Mouse (Mus musculus): ENCODE data around the gene Drg1. TPM values are rescaled to one million over a fixed set of nuclear protein-coding genes. Genes with fewer than 3 reads are reported as not detected.
"Not testable (repeated sequence)": the region's sequence is repeated elsewhere in the genome, so short reads cannot be mapped to it uniquely, and the experiment has no call there.

Gene Drg1
- polyA plus RNA-seq, 1 experiment from 2014 or later: 245 TPM

GRCm38 (mm10) chr11:3173425-3174318 is 92.5 kb downstream of the Drg1 start:
- H3K27ac ChIP-seq (replicated peaks; ENCODE audit: low read depth, low read length); H3K4me1 ChIP-seq (ENCODE audit: control insufficient read depth, insufficient read depth, low read length); H3K4me2 ChIP-seq (ENCODE audit: low read depth, severe bottlenecking); H3K9ac ChIP-seq (ENCODE audit: low read length); H3K9me3 ChIP-seq (ENCODE audit: control insufficient read depth, low read length); H3K27me3 ChIP-seq (ENCODE audit: control insufficient read depth, insufficient read depth, low read length); H3K36me3 ChIP-seq (ENCODE audit: control insufficient read depth, insufficient read depth, low read length); H3K4me3 ChIP-seq (ENCODE audit: low read depth, low read length): not testable (repeated sequence)
- DNase-seq (ENCODE audit: low spot score): peak; percentile 52
- WGBS: 81% methylated on average over 11 of the region's 11 CpGs
- ATAC-seq (ENCODE audit: insufficient number of reproducible peaks, low FRiP score, low TSS enrichment, low read depth): peak; percentile 48; the same call in 1 of the 2 replicates

GRCm38 (mm10) chr11:3172526-3172925 is 93.7 kb downstream of the Drg1 start:
- H3K4me3 ChIP-seq (ENCODE audit: low read depth, low read length); H3K27ac ChIP-seq (replicated peaks; ENCODE audit: low read depth, low read length); H3K36me3 ChIP-seq (ENCODE audit: control insufficient read depth, insufficient read depth, low read length); H3K27me3 ChIP-seq (ENCODE audit: control insufficient read depth, insufficient read depth, low read length); H3K4me1 ChIP-seq (ENCODE audit: control insufficient read depth, insufficient read depth, low read length); H3K9me3 ChIP-seq (ENCODE audit: control insufficient read depth, low read length); H3K4me2 ChIP-seq (ENCODE audit: low read depth, severe bottlenecking); DNase-seq (ENCODE audit: low spot score); ATAC-seq (ENCODE audit: insufficient number of reproducible peaks, low FRiP score, low TSS enrichment, low read depth); H3K9ac ChIP-seq (ENCODE audit: low read length): not testable (repeated sequence)
- WGBS: 41% methylated on average over 3 of the region's 6 CpGs

DNA sequence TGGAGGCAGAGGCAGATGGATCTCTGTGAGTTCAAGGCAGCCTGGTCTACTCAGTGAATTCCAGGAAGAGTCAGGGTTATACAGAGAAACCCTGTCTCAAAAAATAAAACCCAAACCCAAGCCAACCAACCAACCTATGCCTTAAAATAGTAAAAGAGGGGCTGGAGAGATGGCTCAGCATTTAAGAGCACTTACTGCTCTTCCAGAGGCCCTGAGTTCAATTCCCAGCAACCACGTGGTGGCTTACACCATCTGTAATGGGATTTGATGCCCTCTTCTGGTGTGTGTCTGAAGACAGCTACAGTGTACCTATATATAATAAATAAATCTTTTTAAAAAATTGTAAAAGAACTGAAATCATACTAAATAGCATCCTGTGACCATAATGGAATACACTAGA is 94.3 kb downstream of the Drg1 start:
- not testable (repeated sequence) for H3K36me3 ChIP-seq (ENCODE audit: control insufficient read depth, insufficient read depth, low read length); H3K9ac ChIP-seq (ENCODE audit: low read length); H3K27ac ChIP-seq (replicated peaks; ENCODE audit: low read depth, low read length); H3K4me3 ChIP-seq (ENCODE audit: low read depth, low read length); DNase-seq (ENCODE audit: low spot score); H3K4me2 ChIP-seq (ENCODE audit: low read depth, severe bottlenecking); ATAC-seq (ENCODE audit: insufficient number of reproducible peaks, low FRiP score, low TSS enrichment, low read depth); H3K4me1 ChIP-seq (ENCODE audit: control insufficient read depth, insufficient read depth, low read length); H3K9me3 ChIP-seq (ENCODE audit: control insufficient read depth, low read length); H3K27me3 ChIP-seq (ENCODE audit: control insufficient read depth, insufficient read depth, low read length)
- WGBS: 71% methylated on average over 1 of the region's 1 CpGs

- WGBS: 81% methylated on average over 2 of the region's 2 CpGs
- ATAC-seq (ENCODE audit: insufficient number of reproducible peaks, low FRiP score, low TSS enrichment, low read depth): peak; percentile 47
Measured at GRCm38 (mm10) chr11:3169042-3169441, 97.2 kb downstream of the Drg1 start.

GRCm38 (mm10) chr11:3167571-3168001 is 98.6 kb downstream of the Drg1 start:
- not testable (repeated sequence) for ATAC-seq (ENCODE audit: insufficient number of reproducible peaks, low FRiP score, low TSS enrichment, low read depth); H3K27ac ChIP-seq (replicated peaks; ENCODE audit: low read depth, low read length); DNase-seq (ENCODE audit: low spot score); H3K36me3 ChIP-seq (ENCODE audit: control insufficient read depth, insufficient read depth, low read length); H3K4me2 ChIP-seq (ENCODE audit: low read depth, severe bottlenecking); H3K4me3 ChIP-seq (ENCODE audit: low read depth, low read length); H3K9ac ChIP-seq (ENCODE audit: low read length); H3K27me3 ChIP-seq (ENCODE audit: control insufficient read depth, insufficient read depth, low read length); H3K4me1 ChIP-seq (ENCODE audit: control insufficient read depth, insufficient read depth, low read length); H3K9me3 ChIP-seq (ENCODE audit: control insufficient read depth, low read length)
- WGBS: 81% methylated on average over 4 of the region's 4 CpGs

More at GRCm38 (mm10) chr11:3169042-3169441, 97.2 kb downstream of the Drg1 start:
- H3K4me1 ChIP-seq (ENCODE audit: control insufficient read depth, insufficient read depth, low read length); H3K27me3 ChIP-seq (ENCODE audit: control insufficient read depth, insufficient read depth, low read length); H3K4me3 ChIP-seq (ENCODE audit: low read depth, low read length); H3K27ac ChIP-seq (replicated peaks; ENCODE audit: low read depth, low read length); H3K9me3 ChIP-seq (ENCODE audit: control insufficient read depth, low read length); H3K4me2 ChIP-seq (ENCODE audit: low read depth, severe bottlenecking); DNase-seq (ENCODE audit: low spot score); H3K36me3 ChIP-seq (ENCODE audit: control insufficient read depth, insufficient read depth, low read length); H3K9ac ChIP-seq (ENCODE audit: low read length): not testable (repeated sequence)

- H3K4me1 ChIP-seq (ENCODE audit: control insufficient read depth, insufficient read depth, low read length); ATAC-seq (ENCODE audit: insufficient number of reproducible peaks, low FRiP score, low TSS enrichment, low read depth); H3K4me3 ChIP-seq (ENCODE audit: low read depth, low read length); H3K9ac ChIP-seq (ENCODE audit: low read length); H3K27me3 ChIP-seq (ENCODE audit: control insufficient read depth, insufficient read depth, low read length); DNase-seq (ENCODE audit: low spot score); H3K27ac ChIP-seq (replicated peaks; ENCODE audit: low read depth, low read length); H3K36me3 ChIP-seq (ENCODE audit: control insufficient read depth, insufficient read depth, low read length); H3K9me3 ChIP-seq (ENCODE audit: control insufficient read depth, low read length); H3K4me2 ChIP-seq (ENCODE audit: low read depth, severe bottlenecking): not testable (repeated sequence)
- 86% methylated on average over 4 of the region's 4 CpGs for WGBS
Measured at GRCm38 (mm10) chr11:3167129-3167528, 99.1 kb downstream of the Drg1 start.

DNA sequence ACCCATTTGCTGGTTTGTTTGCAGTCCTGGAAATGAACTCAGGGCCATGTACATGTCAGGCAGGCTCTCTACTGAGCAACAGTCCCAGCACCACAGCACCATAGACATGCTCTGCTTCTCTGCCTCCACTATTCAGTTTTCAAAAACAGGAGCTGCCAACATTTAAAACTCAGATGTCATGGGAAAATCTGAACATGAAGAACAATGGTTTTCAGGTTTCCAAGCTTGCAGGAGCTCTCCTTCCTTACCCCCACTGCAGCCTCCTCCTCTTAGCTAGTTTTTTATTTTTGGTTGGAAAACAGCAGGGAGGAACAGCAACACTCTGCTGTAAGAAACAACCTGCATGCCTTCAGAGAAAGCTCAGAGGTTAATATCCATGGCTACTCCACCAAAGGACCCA is 99.9 kb downstream of the Drg1 start:
- H3K9me3 ChIP-seq (ENCODE audit: control insufficient read depth, low read length); H3K4me3 ChIP-seq (ENCODE audit: low read depth, low read length); H3K9ac ChIP-seq (ENCODE audit: low read length); H3K27ac ChIP-seq (replicated peaks; ENCODE audit: low read depth, low read length); ATAC-seq (ENCODE audit: insufficient number of reproducible peaks, low FRiP score, low TSS enrichment, low read depth); H3K36me3 ChIP-seq (ENCODE audit: control insufficient read depth, insufficient read depth, low read length); DNase-seq (ENCODE audit: low spot score); H3K4me2 ChIP-seq (ENCODE audit: low read depth, severe bottlenecking); H3K27me3 ChIP-seq (ENCODE audit: control insufficient read depth, insufficient read depth, low read length); H3K4me1 ChIP-seq (ENCODE audit: control insufficient read depth, insufficient read depth, low read length): not testable (repeated sequence)

GRCm38 (mm10) chr11:3165210-3165782 is 100.9 kb downstream of the Drg1 start:
- WGBS: 67% methylated on average over 3 of the region's 5 CpGs

More at GRCm38 (mm10) chr11:3165210-3165782, 100.9 kb downstream of the Drg1 start:
- H3K4me1 ChIP-seq (ENCODE audit: control insufficient read depth, insufficient read depth, low read length); H3K27me3 ChIP-seq (ENCODE audit: control insufficient read depth, insufficient read depth, low read length); H3K9me3 ChIP-seq (ENCODE audit: control insufficient read depth, low read length); H3K4me2 ChIP-seq (ENCODE audit: low read depth, severe bottlenecking); H3K36me3 ChIP-seq (ENCODE audit: control insufficient read depth, insufficient read depth, low read length); H3K4me3 ChIP-seq (ENCODE audit: low read depth, low read length); H3K27ac ChIP-seq (replicated peaks; ENCODE audit: low read depth, low read length); DNase-seq (ENCODE audit: low spot score); H3K9ac ChIP-seq (ENCODE audit: low read length): not testable (repeated sequence)
- ATAC-seq (ENCODE audit: insufficient number of reproducible peaks, low FRiP score, low TSS enrichment, low read depth): peak; percentile 27
